Mouse (Mus musculus) duodenum, adult 2 months (tissue): ENCODE results near the gene Marveld3. TPM values are rescaled to one million over a fixed set of nuclear protein-coding genes. Genes with fewer than 3 reads are reported as not detected.

Experiments
- polyA plus RNA-seq: library from polyadenylated mRNA; depleted of rRNA; stranded (reverse); fragments of >200 nt; gene quantifications from 2 replicates; pipeline ENCODE4 v1.2.3, GENCODE M21; 2012; ENCODE audit warnings: low replicate concordance; rRNA removed

Gene Marveld3
- 12.4 and 51.3 TPM in 2 replicates for polyA plus RNA-seq

GRCm38 (mm10) chr8:109961693-109962367, at the start of gene Marveld3:
Marveld3 (minus strand) TSS chr8:109962203.

GRCm38 (mm10) chr8:109990224-109990623, 28.2 kb upstream of the Marveld3 start, which contains the start of gene Tat:
Tat (plus strand) TSS chr8:109990437.

Other genes with a start within 250 kb of the Marveld3 start
- 2.5 and 3.5 TPM in 2 replicates for gene Atxn1l, start 224.5 kb downstream of the Marveld3 start, polyA plus RNA-seq
- 10.0 and 11.0 TPM in 2 replicates for gene Ap1g1, start 183.6 kb downstream of the Marveld3 start, polyA plus RNA-seq
- 5.7 and 14.5 TPM in 2 replicates for gene Phlpp2, start 93.7 kb downstream of the Marveld3 start, polyA plus RNA-seq
- 0.05 and 0.15 TPM in 2 replicates for gene Tat, start 28.2 kb upstream of the Marveld3 start, polyA plus RNA-seq
- 18.7 and 39.4 TPM in 2 replicates for gene Chst4, start 77.5 kb upstream of the Marveld3 start, polyA plus RNA-seq
- 0.12 and 0.53 TPM in 2 replicates for gene Zfp612, start 117.5 kb upstream of the Marveld3 start, polyA plus RNA-seq
- gene Gm21964, start 139.0 kb upstream of the Marveld3 start, polyA plus RNA-seq, result not detected in 2 replicates
- not detected in 2 replicates for gene Gm17720, start 140.6 kb upstream of the Marveld3 start, polyA plus RNA-seq
- gene Calb2, start 206.0 kb upstream of the Marveld3 start, polyA plus RNA-seq, result 3.3 and 4.8 TPM in 2 replicates